Mouse (Mus musculus) mouse embryonic stem cell (cell line): ENCODE data around the gene Pabpc1l.
"Not testable (repeated sequence)": the region's sequence is repeated elsewhere in the genome, so short reads cannot be mapped to it uniquely, and the experiment has no call there.

Experiments
- in situ Hi-C, 2 experiments: fragments of 300-500 bp; cut with MboI; formaldehyde crosslinking; loops; 1 replicate in 1 of 2; 3 replicates in 1 of 2; pipeline ENCODE4 v1.14.3; 2019 to 2020; ENCODE audit warnings: low sequenced_read_pairs in 2 of 2, low pct_unique_long_range_greater_than_20kb in 1 of 2, mixed read lengths in 1 of 2; ENCODE audit not compliant: unreplicated experiment in 1 of 2

Pabpc1l gene

DNA sequence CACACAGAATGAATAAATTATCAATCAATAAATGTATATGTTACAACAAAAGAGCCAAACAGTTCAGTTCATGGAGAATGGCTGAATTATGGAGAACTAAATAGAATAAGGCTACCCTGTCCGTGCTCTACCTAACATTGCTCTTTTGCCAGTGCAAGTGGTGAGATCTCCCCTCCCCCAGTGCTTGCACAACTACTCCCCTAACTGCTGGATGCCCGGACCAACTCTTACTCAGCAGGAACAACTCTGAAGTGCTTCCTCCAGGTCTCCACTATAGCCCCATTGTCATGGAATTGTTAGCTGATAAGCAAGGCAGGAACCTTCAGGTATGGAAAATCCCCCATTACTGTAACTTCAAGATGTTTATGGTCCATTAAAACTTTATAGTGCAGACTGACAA, 3.1 kb upstream of the Pabpc1l start:
- in situ Hi-C loops = no loop called here

DNA sequence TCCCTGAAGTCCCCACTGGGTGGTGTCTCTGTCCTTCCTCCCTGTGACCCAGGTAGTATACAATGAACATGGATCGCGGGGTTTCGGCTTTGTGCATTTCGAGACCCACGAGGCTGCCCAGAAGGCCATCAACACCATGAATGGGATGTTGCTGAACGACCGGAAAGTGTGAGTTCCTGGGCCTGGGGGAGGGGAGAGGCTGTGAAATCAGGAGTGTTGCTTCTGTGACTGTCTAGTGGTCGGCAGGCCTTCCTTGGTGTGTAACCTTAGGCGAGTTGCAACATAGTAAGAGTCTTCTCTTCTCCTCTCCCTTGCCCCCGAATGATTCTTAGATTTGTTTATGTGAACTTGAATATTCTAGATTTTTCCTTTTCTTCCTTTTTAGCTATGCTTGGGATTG, 5.9 kb downstream of the Pabpc1l start:
- in situ Hi-C loops = no loop called here

DNA sequence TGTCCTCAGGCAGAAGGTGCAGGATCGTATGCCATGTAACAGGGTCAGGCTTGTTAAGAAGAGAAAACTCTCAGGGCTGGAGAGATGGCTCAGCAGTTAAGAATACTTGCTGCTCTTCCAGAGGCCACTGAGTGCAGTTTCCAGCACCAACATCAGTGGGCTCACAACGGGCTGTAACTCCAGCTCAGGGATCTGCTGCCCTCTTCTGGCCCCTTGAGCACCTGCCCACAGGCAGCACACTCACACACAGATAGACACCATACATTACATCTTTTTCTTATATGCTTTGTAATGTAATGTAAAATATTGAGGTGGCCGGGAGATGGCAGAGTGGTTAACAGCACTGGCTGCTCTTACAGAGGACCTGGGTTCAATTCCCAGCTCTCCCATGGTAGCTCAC, 7.7 kb downstream of the Pabpc1l start:
- in situ Hi-C loops = no loop called here

DNA sequence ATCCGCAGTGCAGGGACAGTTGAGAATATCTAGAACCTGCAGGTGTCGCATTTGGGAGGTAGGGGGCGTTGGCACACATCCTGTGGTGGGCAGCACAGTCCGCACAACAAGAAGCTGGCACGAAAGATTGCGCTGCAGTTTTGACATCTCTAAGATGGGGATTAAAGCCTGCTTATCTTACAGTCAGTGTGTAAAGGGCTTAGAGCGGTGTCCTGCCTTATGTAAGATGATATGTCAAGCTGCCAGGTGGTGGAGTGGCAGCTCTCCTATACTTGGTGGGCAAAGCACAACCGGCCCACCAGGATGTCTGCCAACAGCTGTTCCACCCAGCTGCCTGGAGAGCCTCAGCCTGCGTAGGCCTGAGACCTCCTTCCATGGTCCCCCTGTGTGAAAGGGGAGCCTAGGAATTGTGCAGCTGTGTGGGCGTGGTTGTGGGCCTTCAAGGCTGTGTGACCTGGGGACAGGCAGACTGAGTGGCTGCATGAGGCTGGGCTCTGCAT, 11.3 kb downstream of the Pabpc1l start:
- in situ Hi-C loops = no loop called here

DNA sequence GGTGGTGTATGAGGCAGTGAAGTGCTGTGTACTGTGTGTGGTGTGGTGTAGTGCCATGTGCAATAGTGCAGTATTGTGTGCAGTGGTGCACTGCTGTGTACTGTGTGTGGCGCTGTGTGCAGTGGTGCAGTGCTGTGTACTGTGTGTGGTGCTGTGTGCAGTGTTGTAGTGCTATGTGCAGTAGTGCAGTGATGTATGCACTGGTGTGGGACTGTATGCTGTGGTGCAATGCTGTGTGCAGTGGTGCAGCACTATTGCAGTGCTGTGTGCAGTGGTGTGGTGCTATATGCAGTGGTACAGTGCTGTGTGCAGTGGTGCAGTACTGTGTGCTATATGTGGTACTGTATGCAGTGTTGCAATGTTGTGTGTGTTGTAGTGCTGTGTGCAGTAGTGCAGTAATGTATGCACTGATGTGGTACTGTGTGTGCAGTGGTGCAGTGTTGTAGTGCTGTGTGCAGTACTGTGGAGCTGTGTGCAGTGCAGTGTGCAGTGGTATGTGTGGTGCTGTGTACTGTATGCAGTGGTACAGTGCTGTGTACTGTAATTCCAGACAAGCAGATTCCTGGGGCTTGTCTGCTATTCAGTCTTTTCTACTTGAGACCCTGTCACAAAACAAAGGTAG, 13.3 kb downstream of the Pabpc1l start:
- in situ Hi-C loops = no loop called here

DNA sequence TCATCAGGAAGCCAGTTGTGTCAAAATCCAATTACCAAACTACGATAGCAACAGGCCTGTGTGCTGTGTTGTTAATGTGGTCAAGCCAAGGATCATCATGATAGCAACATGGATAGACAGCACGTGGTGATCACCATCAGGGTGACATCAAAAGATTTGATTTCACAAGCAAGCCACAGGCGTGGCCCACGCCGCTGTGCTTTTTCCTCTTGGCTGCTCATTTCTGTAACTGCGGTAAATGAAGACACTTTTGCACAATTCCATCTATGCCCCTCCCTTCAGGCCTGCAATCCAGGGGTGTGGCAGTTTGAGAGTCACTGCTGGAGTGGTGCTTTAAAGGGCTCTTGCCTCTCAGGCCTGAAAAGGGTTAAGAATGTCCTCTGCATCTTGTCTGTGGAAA, 15.7 kb downstream of the Pabpc1l start:
- in situ Hi-C loops = no loop called here

DNA sequence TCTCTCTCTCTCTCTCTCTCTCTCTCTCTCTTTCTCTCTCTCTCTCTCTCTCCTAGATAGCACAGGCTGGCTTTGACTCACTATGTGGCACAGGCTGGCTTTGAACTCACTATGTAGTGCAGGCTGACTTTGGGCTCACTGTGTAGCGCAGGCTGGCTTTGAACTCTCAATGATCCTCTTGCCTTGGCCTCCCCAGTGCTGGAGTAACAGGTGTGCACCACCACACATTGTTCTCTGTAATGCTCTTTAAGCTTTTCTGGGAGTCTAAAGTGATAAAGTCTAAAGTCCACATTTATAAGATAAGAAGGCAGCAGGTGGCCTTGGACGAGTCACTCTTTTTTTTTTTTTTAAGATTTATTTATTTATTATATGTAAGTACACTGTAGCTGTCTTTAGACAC, 16.3 kb downstream of the Pabpc1l start:
- in situ Hi-C loops = no loop called here

DNA sequence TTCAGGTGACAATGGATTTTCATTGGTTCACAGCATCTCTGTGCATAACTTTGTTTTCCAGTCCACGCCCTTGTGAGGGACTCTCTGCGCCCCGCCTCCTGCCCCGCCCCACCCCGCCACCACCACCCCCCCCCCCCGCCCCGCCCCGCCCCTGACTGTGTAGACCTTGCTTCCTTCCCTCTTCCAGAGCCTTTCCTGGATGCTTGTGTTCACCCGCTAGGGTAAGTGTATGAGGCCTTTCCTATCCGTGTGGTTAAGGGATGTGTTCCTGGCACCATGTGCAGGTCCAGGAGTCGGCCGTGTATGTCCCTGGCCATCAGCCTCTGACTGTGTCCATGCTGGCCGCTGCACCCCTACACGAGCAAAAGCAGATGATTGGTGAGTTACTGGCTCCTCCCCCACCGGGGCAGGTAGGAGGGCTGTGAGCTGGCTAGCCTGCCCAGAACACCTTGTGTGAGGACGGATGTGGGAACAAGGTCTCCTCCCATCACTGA, 22.0 kb downstream of the Pabpc1l start:
- in situ Hi-C loops = no loop called here

DNA sequence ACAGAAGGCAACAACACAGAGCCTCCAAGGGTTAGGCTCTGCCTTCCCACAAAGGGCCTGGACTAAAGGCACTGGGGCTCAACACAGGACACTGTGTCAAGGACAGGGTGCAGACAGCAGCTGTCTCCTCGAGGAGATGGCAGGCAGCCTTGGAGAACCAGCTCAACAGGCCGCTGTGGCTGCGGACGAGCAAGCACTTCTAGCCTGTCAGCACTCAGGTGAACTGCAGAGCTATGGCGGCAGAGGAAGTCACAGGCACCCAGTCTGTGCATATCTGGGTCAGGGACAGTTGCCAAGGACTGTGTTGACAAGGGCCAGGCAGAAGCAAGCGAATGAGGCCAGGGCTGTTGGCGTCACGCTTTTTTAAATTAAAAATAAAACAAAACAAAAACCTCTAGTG, 28.5 kb downstream of the Pabpc1l start:
- in situ Hi-C loops = no loop called here

DNA sequence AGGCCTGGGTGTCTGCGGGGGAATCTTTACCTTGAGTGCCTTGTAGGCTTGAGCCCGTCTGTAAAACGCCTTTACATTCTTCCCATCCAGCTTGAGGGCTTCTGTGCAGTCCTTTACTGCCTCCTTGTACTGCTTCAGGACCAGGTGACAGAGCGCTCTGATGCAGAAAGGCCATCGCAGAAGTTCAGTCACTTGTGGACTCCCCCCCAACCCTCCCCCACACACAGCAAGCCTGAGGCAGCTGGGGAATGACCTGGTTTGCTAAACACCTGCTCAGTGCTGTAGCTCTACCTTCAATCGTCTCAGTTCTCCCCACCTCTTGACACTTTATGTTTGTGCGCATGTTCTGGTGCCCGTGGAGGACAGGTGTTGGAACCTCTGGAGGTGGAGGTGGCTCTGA, 29.4 kb downstream of the Pabpc1l start:
- in situ Hi-C loops = no loop called here

DNA sequence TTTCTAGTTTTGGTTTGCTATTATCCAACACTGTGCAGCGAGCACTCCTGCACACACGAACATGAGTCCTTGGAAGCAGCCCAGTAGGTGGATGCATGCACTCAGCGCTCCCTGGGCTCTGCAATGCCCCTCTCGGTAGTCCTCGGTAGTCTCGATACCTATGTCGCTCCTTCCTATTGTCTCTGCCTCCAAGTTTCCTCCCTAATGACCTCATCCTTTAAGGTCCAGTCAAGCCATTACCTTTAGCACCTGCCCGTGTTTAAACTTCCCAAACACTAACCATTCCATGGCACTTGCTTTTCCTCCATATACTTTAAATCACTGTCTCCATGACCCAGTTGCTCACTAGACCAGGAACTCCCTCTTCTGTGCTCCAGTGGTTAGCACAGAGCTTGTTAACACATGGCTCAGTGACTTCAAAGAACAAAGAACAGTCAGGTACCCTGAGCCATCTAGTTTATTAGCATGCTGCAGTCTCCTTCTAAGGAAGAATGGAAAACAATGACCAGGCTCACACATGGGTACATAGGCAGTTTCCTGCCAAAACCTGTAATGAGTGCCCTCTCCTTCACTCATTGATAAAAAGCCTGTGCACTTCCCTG, 34.5 kb downstream of the Pabpc1l start:
- in situ Hi-C loops = no loop called here

DNA sequence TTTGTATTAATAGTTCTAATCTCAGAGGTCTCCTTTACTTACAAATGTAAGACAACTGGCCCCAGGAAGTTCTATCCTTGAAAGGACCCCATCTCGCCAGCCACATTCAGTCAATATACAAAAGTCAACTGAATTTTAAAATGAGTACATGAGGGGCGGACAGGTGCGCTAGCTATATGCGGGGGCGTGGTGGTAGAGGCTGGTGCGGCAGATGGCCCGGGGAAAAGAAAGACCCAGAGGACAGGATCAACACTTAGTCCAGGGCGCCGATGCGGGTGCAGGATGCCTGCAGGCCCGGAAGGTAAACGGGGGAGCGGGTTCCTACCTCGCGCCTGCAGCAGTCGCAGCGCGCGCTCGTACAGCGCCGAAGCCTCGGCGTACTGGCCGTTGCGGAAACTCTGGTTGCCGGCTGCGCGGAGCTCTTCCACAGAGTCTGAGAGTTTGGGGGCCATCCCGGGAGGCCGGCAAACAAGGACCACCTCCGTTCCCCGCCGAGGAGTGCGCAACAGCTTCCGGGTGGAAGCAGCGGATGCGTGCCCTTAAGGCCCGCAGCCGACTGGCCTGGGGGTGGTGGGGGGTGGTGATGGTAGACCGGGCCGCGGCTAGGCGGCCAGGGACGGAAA, 45.0 kb downstream of the Pabpc1l start, which contains the start of gene Stk4:
TSS of gene Stk4 (plus strand) at position 181 of the 623 bp plus-strand sequence.
- in situ Hi-C loops = no loop called here

DNA sequence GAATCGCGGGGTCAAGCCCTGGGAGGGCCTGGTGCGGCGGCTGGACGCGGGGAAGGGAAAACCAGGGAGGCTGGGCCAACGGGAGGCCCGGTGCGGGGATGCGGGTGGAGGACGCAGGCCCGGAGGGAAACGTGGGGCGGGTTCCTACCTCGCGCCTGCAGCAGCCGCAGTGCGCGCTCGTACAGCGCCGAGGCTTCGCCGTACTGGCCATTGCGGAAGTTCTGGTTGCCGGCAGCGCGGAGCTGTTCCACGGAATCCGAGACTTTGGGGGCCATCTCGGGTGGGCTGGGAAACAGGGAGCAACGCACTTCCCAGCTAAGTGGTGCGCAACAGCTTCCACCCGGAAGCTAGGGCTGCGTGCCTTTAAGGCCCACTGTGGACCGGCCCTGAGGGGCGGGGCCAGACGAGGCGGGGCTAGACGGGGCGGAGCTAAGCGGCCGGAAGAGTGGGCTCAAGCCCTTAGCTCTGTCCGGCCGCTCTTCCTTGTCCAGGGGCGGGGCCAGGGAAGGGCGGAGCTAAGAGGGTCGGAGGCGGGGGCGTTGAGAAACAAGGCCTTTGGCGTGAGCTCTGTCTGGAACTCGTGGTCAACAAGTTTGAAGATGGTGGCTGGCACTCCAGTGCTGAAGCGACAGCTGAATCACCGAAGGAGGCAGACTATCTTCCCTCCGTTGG, 45.7 kb downstream of the Pabpc1l start, which contains the start of gene Tomm34:
TSS of gene Tomm34 (minus strand) at position 405 of the 672 bp plus-strand sequence.
- in situ Hi-C loops = no loop called here

DNA sequence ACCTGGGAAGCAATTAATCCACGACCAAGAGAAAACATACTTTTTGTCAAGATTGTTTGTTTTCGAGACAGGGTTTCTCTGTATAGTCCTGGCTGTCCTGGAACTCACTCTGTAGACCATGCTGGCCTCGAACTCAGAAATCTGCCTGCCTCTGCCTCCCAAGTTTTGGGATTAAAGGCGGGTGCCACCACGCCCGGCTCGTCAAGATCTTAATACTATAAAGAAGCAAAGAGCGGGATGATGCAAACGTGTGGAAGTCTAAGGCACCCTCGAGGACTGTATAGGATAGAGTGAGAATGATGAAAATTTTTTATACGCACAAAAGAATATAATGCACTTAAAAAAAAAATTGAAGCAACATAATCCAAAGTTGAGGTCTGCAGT, 46.2 kb downstream of the Pabpc1l start:
- in situ Hi-C loops = not testable (repeated sequence)

DNA sequence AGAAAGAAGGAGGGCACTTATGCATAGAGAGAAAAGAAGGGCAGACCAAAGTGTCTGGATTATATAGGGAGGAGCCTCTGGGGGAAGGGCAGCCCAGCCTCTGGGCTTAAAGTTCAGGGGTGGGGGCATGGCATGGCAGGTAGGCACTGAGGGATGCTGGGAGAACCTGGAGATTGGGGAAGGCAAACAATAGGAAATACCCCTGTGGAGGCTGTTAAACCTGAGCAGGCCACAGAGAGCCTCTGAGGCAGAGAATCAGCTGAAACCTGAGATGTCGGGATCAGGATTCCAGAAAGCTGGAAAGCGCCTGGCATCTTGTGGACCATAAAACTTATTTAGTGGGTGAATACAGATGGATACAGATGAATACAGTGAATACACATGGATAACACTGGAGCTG, 46.9 kb downstream of the Pabpc1l start:
- in situ Hi-C loops = no loop called here

DNA sequence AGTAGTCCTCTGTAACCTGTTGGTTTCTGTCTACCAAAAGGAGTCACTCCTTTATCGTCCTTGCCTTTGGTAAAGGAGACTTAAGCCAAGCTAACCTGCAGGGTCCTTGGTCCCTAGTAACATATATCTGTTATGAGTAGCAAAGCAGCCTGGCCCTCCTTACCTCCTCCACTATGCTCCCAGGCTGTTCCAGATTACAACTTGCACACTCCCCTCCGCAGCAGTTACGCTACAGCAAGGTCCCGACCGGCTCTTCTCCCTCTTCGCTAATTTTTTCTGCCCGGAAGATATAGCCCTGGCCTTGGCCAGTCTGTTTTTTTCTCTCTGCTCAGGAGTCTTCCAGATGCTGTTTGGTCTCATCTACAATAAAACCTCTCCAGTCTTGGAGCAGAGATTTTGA, 47.9 kb downstream of the Pabpc1l start:
- in situ Hi-C loops = no loop called here

DNA sequence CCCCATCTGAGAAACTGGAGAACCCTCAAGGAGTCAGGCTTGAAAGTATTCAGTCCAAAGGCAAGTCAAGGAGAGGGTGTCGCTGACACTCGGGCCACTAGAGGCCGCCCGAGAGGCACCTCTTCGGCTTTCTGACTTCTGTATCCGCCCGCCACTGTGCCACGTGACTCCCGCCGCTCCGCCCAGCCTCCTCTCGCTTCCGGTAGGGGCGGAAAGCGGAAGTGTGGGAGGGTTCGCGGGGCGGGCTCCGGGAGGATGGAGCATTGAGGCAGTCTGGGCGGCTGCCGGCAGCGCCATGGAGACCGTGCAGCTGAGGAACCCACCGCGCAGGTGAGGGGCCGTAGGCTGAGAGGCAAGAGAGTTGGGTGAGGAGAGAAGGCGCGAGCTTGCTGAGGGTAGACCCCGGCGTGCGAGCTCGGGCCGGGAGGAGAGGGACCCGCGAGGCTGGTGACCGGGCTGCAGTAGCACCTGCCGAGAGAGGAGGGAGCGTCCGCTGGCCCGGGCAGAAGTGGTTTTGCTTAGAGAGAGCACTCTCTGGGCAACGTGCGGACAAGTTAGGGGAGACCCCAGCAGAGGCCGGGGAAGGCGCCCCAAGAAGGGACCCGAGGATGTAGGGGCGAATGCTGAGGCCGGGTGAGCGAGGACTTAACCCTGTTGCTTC, 48.8 kb downstream of the Pabpc1l start:
- in situ Hi-C loops = no loop called here

DNA sequence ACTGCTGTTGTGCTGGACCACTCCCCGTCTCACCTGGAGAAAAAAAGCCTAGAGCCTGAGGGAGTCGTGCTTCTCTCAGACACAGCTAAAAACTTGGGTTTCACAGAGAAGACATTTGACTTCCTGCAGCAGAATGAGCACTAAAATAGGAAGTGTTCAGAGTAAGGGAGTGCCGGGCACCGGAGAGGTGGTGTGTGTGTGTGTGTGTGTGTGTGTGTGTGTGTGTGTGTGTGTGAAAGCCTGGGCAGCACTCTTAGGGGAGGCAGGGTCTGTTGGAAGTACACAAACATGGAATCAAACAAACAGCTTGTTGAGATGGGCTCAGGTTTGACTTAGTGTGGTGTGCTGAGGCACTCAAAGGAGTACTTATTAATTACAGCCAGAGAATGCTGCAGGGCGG, 49.8 kb downstream of the Pabpc1l start:
- in situ Hi-C loops = no loop called here
